Mouse (Mus musculus) limb, embryonic 11.5 days (tissue): ENCODE data around the gene Olfr1049. TPM values are rescaled to one million over a fixed set of nuclear protein-coding genes. Genes with fewer than 3 reads are reported as not detected.
"Not testable (repeated sequence)": the region's sequence is repeated elsewhere in the genome, so short reads cannot be mapped to it uniquely, and the experiment has no call there.

Source experiments
- ATAC-seq: fragments of 200-750 bp; cut with Nextera tagmentation; 2 replicates; pipeline ENCODE4 v1.8.0; 2017; ENCODE audit warnings: low read depth; ENCODE audit not compliant: insufficient number of reproducible peaks, low FRiP score, low TSS enrichment
- DNase-seq: peaks from one replicate; pipeline ENCODE4 v3.0.0-alpha.2; 2015; ENCODE audit warnings: low spot score
- H3K27ac ChIP-seq: fragments of 300-500 bp; sonication (generic); replicated peaks from 2 replicates; pipeline ENCODE4 v1.5.1; 2014; ENCODE audit warnings: low read depth, mild to moderate bottlenecking, low read length
- H3K27me3 ChIP-seq: fragments of 300-500 bp; sonication (generic); 2 replicates; pipeline ENCODE4 v1.6.1; 2014; ENCODE audit warnings: mild to moderate bottlenecking, low read length, mixed read lengths; ENCODE audit not compliant: control insufficient read depth, insufficient read depth
- H3K36me3 ChIP-seq: fragments of 300-500 bp; sonication (generic); 2 replicates; pipeline ENCODE4 v1.6.1; 2014; ENCODE audit warnings: mild to moderate bottlenecking, low read length, moderate library complexity, mixed read lengths; ENCODE audit not compliant: control insufficient read depth, insufficient read depth
- H3K4me1 ChIP-seq: fragments of 300-500 bp; sonication (generic); 2 replicates; pipeline ENCODE4 v1.6.1; 2014; ENCODE audit warnings: low read length, mixed read lengths; ENCODE audit not compliant: control insufficient read depth, insufficient read depth
- H3K4me2 ChIP-seq: fragments of 300-500 bp; sonication (generic); 2 replicates; pipeline ENCODE4 v1.6.1; 2014; ENCODE audit warnings: low read depth, mild to moderate bottlenecking, moderate library complexity; ENCODE audit not compliant: severe bottlenecking
- H3K4me3 ChIP-seq: fragments of 300-500 bp; sonication (generic); 2 replicates; pipeline ENCODE4 v1.5.1; 2014; ENCODE audit warnings: low read depth, low read length
- H3K9ac ChIP-seq: fragments of 300-500 bp; sonication (generic); 2 replicates; pipeline ENCODE4 v1.6.1; 2014; ENCODE audit warnings: mild to moderate bottlenecking, low read length
- H3K9me3 ChIP-seq: fragments of 300-500 bp; sonication (generic); 2 replicates; pipeline ENCODE4 v1.6.1; 2016; ENCODE audit warnings: low read length; ENCODE audit not compliant: control insufficient read depth
- WGBS: fragments of 180-500 bp; shearing (Covaris S2); extraction: QIAGEN DNeasy Blood & Tissue Kit; methylation state at CpG from one replicate; pipeline ENCODE4 v1.1.7; 2014; 5-methylcytosine and 5-hydroxymethylcytosine counted together
- polyA plus RNA-seq: library from polyadenylated mRNA; unstranded; fragments of >200 nt; fragmentation: Nextera tagmentation; extraction: Ambion mirVana; gene quantifications from 2 replicates; pipeline ENCODE4 v1.2.1, GENCODE M21; 2014

The Olfr1049 gene
- polyA plus RNA-seq = not detected in 2 replicates

GRCm38 (mm10) chr2:86258228-86258627 lies at the start of gene Olfr1049:
TSS of gene Olfr1049 (minus strand) at chr2:86258328.
- H3K4me2 ChIP-seq, ATAC-seq, H3K9ac ChIP-seq, H3K9me3 ChIP-seq, H3K27ac ChIP-seq, H3K4me3 ChIP-seq, H3K36me3 ChIP-seq, H3K4me1 ChIP-seq, DNase-seq, H3K27me3 ChIP-seq: not testable (repeated sequence)

- H3K4me1 ChIP-seq = no peaks in the 10 kb centered on the region
- no peaks in the 10 kb centered on the region for H3K9me3 ChIP-seq
- H3K27me3 ChIP-seq = no peaks in the 10 kb centered on the region
- H3K36me3 ChIP-seq = no peaks in the 10 kb centered on the region
- no peak within 1 kb of the TSS for H3K4me3 ChIP-seq
- DNase-seq (no peak), ATAC-seq (no peak)
- H3K4me2 ChIP-seq = no peak within 1 kb of the TSS
- H3K27ac ChIP-seq = no peak within 1 kb of the TSS
- no peak within 1 kb of the TSS for H3K9ac ChIP-seq
These were observed 34.0 kb upstream of the Olfr1049 start, which contains the start of gene Olfr1052 for GRCm38 (mm10) chr2:86292155-86292554. TSS of gene Olfr1052 (plus strand) at chr2:86292455.

- H3K27ac ChIP-seq, ATAC-seq, H3K4me3 ChIP-seq, H3K27me3 ChIP-seq, DNase-seq, H3K9ac ChIP-seq, H3K4me2 ChIP-seq, H3K4me1 ChIP-seq, H3K9me3 ChIP-seq, H3K36me3 ChIP-seq: not testable (repeated sequence)
These were observed 20.9 kb upstream of the Olfr1049 start, which contains the start of gene Olfr1051 for GRCm38 (mm10) chr2:86278988-86279387. TSS of gene Olfr1051 (minus strand) at chr2:86279088.

- Histone ChIP-seq H3K36me3 (no peaks in the 10 kb centered on the region), H3K4me1 (no peaks in the 10 kb centered on the region), H3K27me3 (no peaks in the 10 kb centered on the region)
These were observed 17.9 kb downstream of the Olfr1049 start, which contains the start of gene Olfr1048 for GRCm38 (mm10) chr2:86240189-86240588. TSS of gene Olfr1048 (minus strand) at chr2:86240289.

GRCm38 (mm10) chr2:86231301-86231700 lies 26.8 kb downstream of the Olfr1049 start, which contains the start of gene Olfr1047:
TSS of gene Olfr1047 (minus strand) at chr2:86231401.
- no peak for ATAC-seq
- no peak for DNase-seq
- Histone ChIP-seq H3K4me1 (no peaks in the 10 kb centered on the region), H3K9me3 (no peaks in the 10 kb centered on the region), H3K27me3 (no peaks in the 10 kb centered on the region), H3K4me3 (no peak within 1 kb of the TSS), H3K27ac (no peak within 1 kb of the TSS), H3K36me3 (no peaks in the 10 kb centered on the region), H3K4me2 (no peak within 1 kb of the TSS), H3K9ac (no peak within 1 kb of the TSS)
- 93% methylated on average over 1 of the region's 1 CpGs for WGBS

More at GRCm38 (mm10) chr2:86240189-86240588, 17.9 kb downstream of the Olfr1049 start, which contains the start of gene Olfr1048:
- ATAC-seq (no peak), DNase-seq (no peak)
- H3K27ac ChIP-seq = no peak within 1 kb of the TSS
- no peaks in the 10 kb centered on the region for H3K9me3 ChIP-seq
- H3K9ac ChIP-seq = no peak within 1 kb of the TSS
- H3K4me3 ChIP-seq = no peak within 1 kb of the TSS
- no peak within 1 kb of the TSS for H3K4me2 ChIP-seq

GRCm38 (mm10) chr2:86219214-86219613 lies 38.9 kb downstream of the Olfr1049 start, which contains the start of gene Olfr1046:
TSS of gene Olfr1046 (minus strand) at chr2:86219314.
- Histone ChIP-seq H3K4me1 (no peaks in the 10 kb centered on the region), H3K27ac (no peak within 1 kb of the TSS), H3K9ac (no peak within 1 kb of the TSS), H3K9me3 (no peaks in the 10 kb centered on the region), H3K4me3 (no peak within 1 kb of the TSS), H3K36me3 (no peaks in the 10 kb centered on the region), H3K4me2 (no peak within 1 kb of the TSS), H3K27me3 (no peaks in the 10 kb centered on the region)
- 79% methylated on average over 2 of the region's 2 CpGs for WGBS
- no peak for DNase-seq
- ATAC-seq = no peak

Other genes with a start within 250 kb of the Olfr1049 start
- gene Olfr1033, start 237.7 kb downstream of the Olfr1049 start, polyA plus RNA-seq = not detected in 2 replicates
- gene Olfr1034, start 212.5 kb downstream of the Olfr1049 start, polyA plus RNA-seq = not detected in 2 replicates
- gene Olfr1036, start 184.3 kb downstream of the Olfr1049 start, polyA plus RNA-seq = not detected in 2 replicates
- not detected in 2 replicates for gene Olfr1037, start 170.9 kb downstream of the Olfr1049 start, polyA plus RNA-seq
- gene Olfr1039, start 122.4 kb downstream of the Olfr1049 start, polyA plus RNA-seq = not detected in 2 replicates
- not detected in 2 replicates for gene Olfr1040, start 111.6 kb downstream of the Olfr1049 start, polyA plus RNA-seq
- gene Olfr1042, start 96.5 kb downstream of the Olfr1049 start, polyA plus RNA-seq = not detected in 2 replicates
- not detected in 2 replicates for gene Olfr1043, start 90.8 kb downstream of the Olfr1049 start, polyA plus RNA-seq
- gene Olfr1044, start 80.5 kb downstream of the Olfr1049 start, polyA plus RNA-seq = not detected in 2 replicates
- not detected in 2 replicates for gene Olfr52, start 72.6 kb downstream of the Olfr1049 start, polyA plus RNA-seq
- gene Olfr1045, start 55.3 kb downstream of the Olfr1049 start, polyA plus RNA-seq = not detected in 2 replicates
- not detected in 2 replicates for gene Olfr1046, start 39.0 kb downstream of the Olfr1049 start, polyA plus RNA-seq
- gene Olfr1047, start 26.9 kb downstream of the Olfr1049 start, polyA plus RNA-seq = not detected in 2 replicates
- not detected in 2 replicates for gene Olfr1048, start 18.0 kb downstream of the Olfr1049 start, polyA plus RNA-seq
- not detected in 2 replicates for gene Olfr1051, start 20.8 kb upstream of the Olfr1049 start, polyA plus RNA-seq
- not detected in 2 replicates for gene Olfr1052, start 34.1 kb upstream of the Olfr1049 start, polyA plus RNA-seq
- gene Olfr1053, start 57.0 kb upstream of the Olfr1049 start, polyA plus RNA-seq = not detected in 2 replicates
- not detected in 2 replicates for gene Olfr1054, start 77.1 kb upstream of the Olfr1049 start, polyA plus RNA-seq
- gene Olfr1055, start 92.0 kb upstream of the Olfr1049 start, polyA plus RNA-seq = not detected in 2 replicates
- not detected in 2 replicates for gene Olfr1056, start 104.1 kb upstream of the Olfr1049 start, polyA plus RNA-seq
- not detected in 2 replicates for gene Olfr1057, start 120.1 kb upstream of the Olfr1049 start, polyA plus RNA-seq
- not detected in 2 replicates for gene Olfr1058, start 130.2 kb upstream of the Olfr1049 start, polyA plus RNA-seq
- gene Olfr1061, start 155.7 kb upstream of the Olfr1049 start, polyA plus RNA-seq = not detected in 2 replicates
- gene Olfr1062, start 168.4 kb upstream of the Olfr1049 start, polyA plus RNA-seq = not detected in 2 replicates
- gene Olfr1065, start 192.3 kb upstream of the Olfr1049 start, polyA plus RNA-seq = not detected in 2 replicates
- gene Olfr1066, start 197.9 kb upstream of the Olfr1049 start, polyA plus RNA-seq = not detected in 2 replicates
- gene Olfr228, start 229.1 kb upstream of the Olfr1049 start, polyA plus RNA-seq = not detected in 2 replicates